Mouse (Mus musculus): ENCODE data around the gene Clnk. TPM values are rescaled to one million over a fixed set of nuclear protein-coding genes. Genes with fewer than 3 reads are reported as not detected.

Clnk gene
- polyA plus RNA-seq, 1 experiment from 2014 or later: 0.16 TPM

- WGBS: 64% methylated on average over 14 of the region's 14 CpGs
Observed at GRCm38 (mm10) chr5:38824132-38824965, 52.3 kb downstream of the Clnk start.

GRCm38 (mm10) chr5:38813391-38814109 lies 63.1 kb downstream of the Clnk start:
- Histone ChIP-seq H3K4me1 (replicated peaks; ENCODE audit: control insufficient read depth, insufficient read depth, low read length) (peaks cover 17% of the 10 kb centered on the region), H3K36me3 (ENCODE audit: control insufficient read depth, insufficient read depth) (no peaks in the 10 kb centered on the region), H3K9ac (replicated peaks; ENCODE audit: low read depth, low read length) (no peak overlapping the region), H3K27me3 (replicated peaks; ENCODE audit: control insufficient read depth, insufficient read depth, low read length) (no peaks in the 10 kb centered on the region), H3K27ac (ENCODE audit: low read length) (peak overlapping the region; percentile 64), H3K4me3 (replicated peaks; ENCODE audit: low read length) (no peak overlapping the region), H3K4me2 (ENCODE audit: low read length) (peak overlapping the region; percentile 9; the same call in 1 of the 2 replicates), H3K9me3 (ENCODE audit: control insufficient read depth, low read length) (no peaks in the 10 kb centered on the region)
- peak; percentile 67 for ATAC-seq
- 20% methylated on average over 9 of the region's 9 CpGs for WGBS

More at GRCm38 (mm10) chr5:38824132-38824965, 52.3 kb downstream of the Clnk start:
- H3K4me3 ChIP-seq (replicated peaks; ENCODE audit: low read length): no peak overlapping the region
- H3K4me1 ChIP-seq (replicated peaks; ENCODE audit: control insufficient read depth, insufficient read depth, low read length): no peaks in the 10 kb centered on the region
- no peak for ATAC-seq
- no peak overlapping the region for H3K27ac ChIP-seq (ENCODE audit: low read length)
- no peaks in the 10 kb centered on the region for H3K9me3 ChIP-seq (ENCODE audit: control insufficient read depth, low read length)
- no peak overlapping the region for H3K9ac ChIP-seq (replicated peaks; ENCODE audit: low read depth, low read length)
- no peaks in the 10 kb centered on the region for H3K36me3 ChIP-seq (ENCODE audit: control insufficient read depth, insufficient read depth)
- H3K4me2 ChIP-seq (ENCODE audit: low read length): no peak overlapping the region
- H3K27me3 ChIP-seq (replicated peaks; ENCODE audit: control insufficient read depth, insufficient read depth, low read length): no peaks in the 10 kb centered on the region

DNA sequence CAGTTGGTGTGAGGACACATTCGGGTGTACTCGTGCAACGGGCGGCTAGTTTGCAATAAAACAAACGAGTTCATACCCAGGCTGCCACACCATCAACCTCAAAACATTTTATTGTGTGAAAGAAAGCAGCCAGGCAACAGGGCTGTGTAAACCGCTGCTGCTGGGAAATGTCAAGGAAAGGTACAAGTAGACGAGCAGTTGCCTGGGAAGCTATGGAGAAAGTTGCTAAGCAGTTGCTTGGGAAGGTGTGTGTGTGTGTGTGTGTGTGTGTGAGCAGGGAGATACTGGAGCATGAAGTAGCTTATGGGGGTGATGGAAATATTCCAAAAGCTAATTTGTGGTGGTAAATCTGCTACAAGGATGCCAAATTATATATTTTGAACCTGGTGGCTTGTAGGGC lies 63.7 kb downstream of the Clnk start:
- no peak overlapping the region for H3K4me3 ChIP-seq (replicated peaks; ENCODE audit: low read length)
- no peaks in the 10 kb centered on the region for H3K27me3 ChIP-seq (replicated peaks; ENCODE audit: control insufficient read depth, insufficient read depth, low read length)
- 29% methylated on average over 7 of the region's 7 CpGs for WGBS
- H3K4me1 ChIP-seq (replicated peaks; ENCODE audit: control insufficient read depth, insufficient read depth, low read length): peaks cover 17% of the 10 kb centered on the region
- ATAC-seq: peak; percentile 31
- H3K9ac ChIP-seq (replicated peaks; ENCODE audit: low read depth, low read length): no peak overlapping the region
- H3K4me2 ChIP-seq (ENCODE audit: low read length): peak overlapping the region; percentile 1; the same call in 1 of the 2 replicates
- H3K9me3 ChIP-seq (ENCODE audit: control insufficient read depth, low read length): no peaks in the 10 kb centered on the region
- H3K36me3 ChIP-seq (ENCODE audit: control insufficient read depth, insufficient read depth): no peaks in the 10 kb centered on the region
- H3K27ac ChIP-seq (ENCODE audit: low read length): peak overlapping the region; percentile 64

- no peak overlapping the region for H3K27ac ChIP-seq (ENCODE audit: low read length)
- 13% methylated on average over 7 of the region's 7 CpGs for WGBS
- peak overlapping the region; percentile 1; the same call in 1 of the 2 replicates for H3K4me2 ChIP-seq (ENCODE audit: low read length)
Observed at GRCm38 (mm10) chr5:38812386-38812785, 64.2 kb downstream of the Clnk start.

GRCm38 (mm10) chr5:38798910-38799309 lies 77.7 kb downstream of the Clnk start:
- no peak for ATAC-seq

More at GRCm38 (mm10) chr5:38812386-38812785, 64.2 kb downstream of the Clnk start:
- Histone ChIP-seq H3K27me3 (replicated peaks; ENCODE audit: control insufficient read depth, insufficient read depth, low read length) (no peaks in the 10 kb centered on the region), H3K4me1 (replicated peaks; ENCODE audit: control insufficient read depth, insufficient read depth, low read length) (peaks cover 17% of the 10 kb centered on the region), H3K9me3 (ENCODE audit: control insufficient read depth, low read length) (no peaks in the 10 kb centered on the region), H3K36me3 (ENCODE audit: control insufficient read depth, insufficient read depth) (no peaks in the 10 kb centered on the region), H3K4me3 (replicated peaks; ENCODE audit: low read length) (no peak overlapping the region), H3K9ac (replicated peaks; ENCODE audit: low read depth, low read length) (no peak overlapping the region)
- ATAC-seq: no peak

DNA sequence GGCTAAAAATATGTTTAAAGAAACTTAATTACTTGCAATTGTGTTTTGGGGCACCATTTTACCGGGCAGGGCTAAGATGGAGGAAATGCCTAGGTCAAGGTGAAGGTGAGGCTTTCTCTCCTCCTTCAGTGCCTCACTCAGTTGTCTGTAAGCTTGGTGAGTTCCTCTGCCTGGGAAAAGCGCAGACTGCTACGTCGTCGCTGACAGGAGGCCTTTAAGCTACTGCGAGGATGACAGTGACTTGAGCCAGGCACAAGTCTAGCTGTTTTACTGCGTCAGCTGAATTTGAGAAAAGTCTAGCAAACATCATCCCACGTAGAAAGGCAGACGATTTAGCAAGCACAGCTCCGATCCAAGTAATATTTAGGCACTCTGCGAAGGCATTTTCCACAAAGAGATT lies 81.5 kb downstream of the Clnk start:
- ATAC-seq: peak; percentile 66
- H3K9ac ChIP-seq (replicated peaks; ENCODE audit: low read depth, low read length): no peak overlapping the region
- H3K4me3 ChIP-seq (replicated peaks; ENCODE audit: low read length): no peak overlapping the region
- H3K4me2 ChIP-seq (ENCODE audit: low read length): no peak overlapping the region
- H3K27me3 ChIP-seq (replicated peaks; ENCODE audit: control insufficient read depth, insufficient read depth, low read length): no peaks in the 10 kb centered on the region
- WGBS: 31% methylated on average over 11 of the region's 11 CpGs
- 0 out of 2 replicates have a peak, but pooled peaks cover 3% of the 10 kb centered on the region for H3K4me1 ChIP-seq (replicated peaks; ENCODE audit: control insufficient read depth, insufficient read depth, low read length)
- no peaks in the 10 kb centered on the region for H3K9me3 ChIP-seq (ENCODE audit: control insufficient read depth, low read length)
- H3K36me3 ChIP-seq (ENCODE audit: control insufficient read depth, insufficient read depth): no peaks in the 10 kb centered on the region
- no peak overlapping the region for H3K27ac ChIP-seq (ENCODE audit: low read length)

More at GRCm38 (mm10) chr5:38798910-38799309, 77.7 kb downstream of the Clnk start:
- Histone ChIP-seq H3K9ac (replicated peaks; ENCODE audit: low read depth, low read length) (no peak overlapping the region), H3K36me3 (ENCODE audit: control insufficient read depth, insufficient read depth) (no peaks in the 10 kb centered on the region), H3K27me3 (replicated peaks; ENCODE audit: control insufficient read depth, insufficient read depth, low read length) (no peaks in the 10 kb centered on the region), H3K9me3 (ENCODE audit: control insufficient read depth, low read length) (no peaks in the 10 kb centered on the region), H3K4me3 (replicated peaks; ENCODE audit: low read length) (no peak overlapping the region), H3K27ac (ENCODE audit: low read length) (no peak overlapping the region), H3K4me1 (replicated peaks; ENCODE audit: control insufficient read depth, insufficient read depth, low read length) (0 out of 2 replicates have a peak, but pooled peaks cover 3% of the 10 kb centered on the region), H3K4me2 (ENCODE audit: low read length) (no peak overlapping the region)
- WGBS: 93% methylated on average over 7 of the region's 7 CpGs

GRCm38 (mm10) chr5:38791116-38791515 lies 85.5 kb downstream of the Clnk start:
- H3K9me3 ChIP-seq (ENCODE audit: control insufficient read depth, low read length): no peaks in the 10 kb centered on the region
- H3K27me3 ChIP-seq (replicated peaks; ENCODE audit: control insufficient read depth, insufficient read depth, low read length): no peaks in the 10 kb centered on the region
- no peak overlapping the region for H3K9ac ChIP-seq (replicated peaks; ENCODE audit: low read depth, low read length)
- peaks cover 14% of the 10 kb centered on the region for H3K4me1 ChIP-seq (replicated peaks; ENCODE audit: control insufficient read depth, insufficient read depth, low read length)
- H3K4me3 ChIP-seq (replicated peaks; ENCODE audit: low read length): no peak overlapping the region
- no peak overlapping the region for H3K27ac ChIP-seq (ENCODE audit: low read length)
- H3K4me2 ChIP-seq (ENCODE audit: low read length): no peak overlapping the region
- H3K36me3 ChIP-seq (ENCODE audit: control insufficient read depth, insufficient read depth): no peaks in the 10 kb centered on the region
- 84% methylated on average over 2 of the region's 2 CpGs for WGBS
- ATAC-seq: no peak

GRCm38 (mm10) chr5:38788820-38789219 lies 87.8 kb downstream of the Clnk start:
- ATAC-seq: no peak
- Histone ChIP-seq H3K4me1 (replicated peaks; ENCODE audit: control insufficient read depth, insufficient read depth, low read length) (peaks cover 10% of the 10 kb centered on the region), H3K4me3 (replicated peaks; ENCODE audit: low read length) (no peak overlapping the region), H3K4me2 (ENCODE audit: low read length) (no peak overlapping the region), H3K27ac (ENCODE audit: low read length) (no peak overlapping the region), H3K9me3 (ENCODE audit: control insufficient read depth, low read length) (no peaks in the 10 kb centered on the region), H3K36me3 (ENCODE audit: control insufficient read depth, insufficient read depth) (no peaks in the 10 kb centered on the region), H3K27me3 (replicated peaks; ENCODE audit: control insufficient read depth, insufficient read depth, low read length) (no peaks in the 10 kb centered on the region), H3K9ac (replicated peaks; ENCODE audit: low read depth, low read length) (no peak overlapping the region)
- WGBS: 93% methylated on average over 5 of the region's 5 CpGs

DNA sequence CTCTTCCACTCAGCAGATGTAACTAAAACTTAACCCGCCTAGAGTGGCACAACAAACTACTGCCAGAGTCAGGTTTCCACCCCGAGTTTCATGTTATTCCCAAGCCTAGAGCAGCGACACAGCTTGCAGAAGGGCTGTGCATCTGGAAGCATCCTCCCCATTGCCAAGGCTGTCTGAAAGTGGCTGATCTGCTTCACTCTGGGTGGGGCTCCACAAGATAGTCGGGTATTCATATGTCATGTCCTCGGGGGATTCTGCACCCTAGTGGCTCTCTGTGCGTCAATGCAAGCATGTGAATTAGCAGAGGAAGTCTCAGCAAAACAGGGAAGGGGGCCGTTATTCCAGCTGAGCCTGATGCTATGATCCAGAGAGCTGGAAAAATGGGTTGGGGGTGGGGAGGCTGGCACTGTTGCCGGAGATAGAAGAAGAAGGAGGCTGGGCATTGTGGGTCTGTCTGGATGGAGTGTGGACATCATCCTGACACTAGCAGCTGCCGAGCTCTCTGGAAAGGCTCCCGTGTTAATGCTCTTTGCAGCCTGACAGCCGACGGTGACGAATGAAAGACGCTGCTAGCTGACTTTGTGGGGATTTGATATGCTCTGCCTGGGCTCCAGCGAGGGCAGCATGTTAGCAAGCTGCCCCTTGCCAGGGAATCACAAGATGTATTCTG lies 88.6 kb downstream of the Clnk start:
- Histone ChIP-seq H3K27me3 (replicated peaks; ENCODE audit: control insufficient read depth, insufficient read depth, low read length) (no peaks in the 10 kb centered on the region), H3K27ac (ENCODE audit: low read length) (no peak overlapping the region), H3K9me3 (ENCODE audit: control insufficient read depth, low read length) (no peaks in the 10 kb centered on the region), H3K4me3 (replicated peaks; ENCODE audit: low read length) (no peak overlapping the region; the same call in 1 of the 2 replicates), H3K4me2 (ENCODE audit: low read length) (peak overlapping the region; percentile 39), H3K36me3 (ENCODE audit: control insufficient read depth, insufficient read depth) (no peaks in the 10 kb centered on the region), H3K9ac (replicated peaks; ENCODE audit: low read depth, low read length) (peak overlapping the region; percentile 51), H3K4me1 (replicated peaks; ENCODE audit: control insufficient read depth, insufficient read depth, low read length) (peaks cover 10% of the 10 kb centered on the region)
- WGBS: 26% methylated on average over 15 of the region's 15 CpGs
- peak; percentile 65 for ATAC-seq
